Mouse (Mus musculus) embryo, embryonic 11 days (tissue): ENCODE measurements at regions not wholly inside any gene's neighbourhood (a gene's known extent, or its start where the extent isn't known, plus 50 kb on each side); places are given as distances from the start of the nearest gene placed in this dataset.

ENCODE experiments used
- DNase-seq: peaks from one replicate; pipeline ENCODE4 v3.0.0-alpha.2; 2015

DNA sequence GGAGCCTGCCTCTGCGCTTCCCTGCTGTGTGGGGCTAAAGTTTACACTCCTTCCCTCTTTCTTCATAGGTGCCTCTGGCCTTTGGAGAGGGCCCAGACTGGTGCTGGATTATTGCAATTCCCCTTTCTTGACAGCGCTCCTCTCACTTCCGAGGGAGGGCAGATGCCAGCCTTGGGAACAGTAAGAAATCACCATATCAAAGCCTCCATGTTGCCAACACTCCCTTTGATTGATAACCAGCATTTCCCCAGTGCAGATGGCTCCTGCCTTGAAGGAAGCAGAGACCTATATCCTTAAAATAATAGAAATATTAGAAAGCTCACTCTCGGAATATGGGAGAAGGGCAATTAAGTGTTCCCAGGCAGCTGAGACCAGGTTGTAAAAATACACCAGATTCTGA lies 63.1 kb upstream of the Cep295 start:
- peak; percentile 8 for DNase-seq

DNA sequence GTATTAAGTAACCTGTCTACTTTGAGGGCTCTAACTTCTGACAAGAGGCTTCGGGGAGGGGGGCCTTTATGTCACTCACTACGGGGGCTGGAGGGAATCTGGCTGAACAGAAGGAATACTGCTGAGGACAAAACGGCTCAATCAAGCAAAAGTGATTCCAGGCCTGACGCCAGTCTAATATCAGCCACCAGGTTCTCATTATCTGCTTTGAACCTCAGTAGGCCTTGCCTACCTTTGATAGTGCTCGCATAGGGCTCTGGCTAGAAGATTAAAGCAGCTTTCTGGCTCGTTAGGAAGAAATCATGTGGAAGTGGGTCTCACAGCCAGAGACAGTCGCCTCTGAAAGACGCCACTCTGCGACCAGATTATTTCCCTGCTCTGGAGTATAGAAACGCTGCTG lies 64.3 kb upstream of the Cep295 start:
- peak; percentile 37 for DNase-seq

DNA sequence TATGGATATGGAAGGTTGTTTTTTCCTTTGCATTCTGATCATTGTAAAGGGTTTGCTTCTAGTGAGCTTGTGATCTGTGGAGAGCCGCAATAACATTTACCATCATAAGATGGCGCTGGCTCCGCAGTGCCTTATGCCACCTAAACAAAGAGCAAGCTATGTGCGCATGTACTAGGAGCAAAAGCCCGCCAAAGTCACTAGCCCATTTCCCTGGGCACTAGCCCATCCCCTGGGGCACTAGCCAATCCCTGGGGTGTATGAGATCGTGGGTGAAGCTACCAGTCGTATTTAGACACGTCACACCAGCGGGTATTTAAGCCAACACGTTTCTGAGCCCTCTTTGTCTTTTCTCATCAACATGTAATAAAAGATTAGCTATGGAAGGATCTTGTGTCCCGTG lies 59.0 kb upstream of the Smco4 start:
- peak; percentile 17 for DNase-seq

DNA sequence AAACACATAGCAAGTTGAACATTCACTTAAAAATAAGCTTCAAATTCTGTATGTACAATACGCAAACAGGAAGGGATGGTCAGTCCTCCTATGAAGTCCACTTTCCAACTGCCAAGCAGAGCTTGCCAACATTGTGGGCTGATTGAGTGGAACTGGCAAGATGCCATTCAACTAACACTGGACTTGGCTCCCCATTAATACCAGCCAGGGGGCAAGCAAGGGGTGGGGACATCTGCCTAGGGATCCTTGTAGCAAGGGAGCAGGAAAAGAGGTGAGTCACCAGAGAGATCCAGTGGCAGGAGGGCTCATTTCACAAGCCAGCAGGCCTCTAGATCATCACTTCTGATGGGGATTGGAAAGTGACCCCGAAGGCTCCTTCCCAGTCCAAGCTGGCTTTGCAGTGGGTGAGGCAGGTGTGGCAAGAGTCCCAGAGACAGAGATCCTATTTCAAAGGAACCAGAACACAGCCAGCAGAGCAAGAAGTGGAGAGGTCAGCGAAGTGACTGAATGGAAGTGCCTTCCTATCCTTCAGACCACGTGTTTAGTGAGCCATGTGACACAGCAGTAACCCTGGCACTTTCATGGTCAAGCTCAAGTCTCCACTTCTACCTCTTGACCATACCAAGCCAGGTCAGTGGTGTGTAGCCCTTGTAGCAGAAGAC lies 53.8 kb upstream of the Smco4 start:
- no peak for DNase-seq

DNA sequence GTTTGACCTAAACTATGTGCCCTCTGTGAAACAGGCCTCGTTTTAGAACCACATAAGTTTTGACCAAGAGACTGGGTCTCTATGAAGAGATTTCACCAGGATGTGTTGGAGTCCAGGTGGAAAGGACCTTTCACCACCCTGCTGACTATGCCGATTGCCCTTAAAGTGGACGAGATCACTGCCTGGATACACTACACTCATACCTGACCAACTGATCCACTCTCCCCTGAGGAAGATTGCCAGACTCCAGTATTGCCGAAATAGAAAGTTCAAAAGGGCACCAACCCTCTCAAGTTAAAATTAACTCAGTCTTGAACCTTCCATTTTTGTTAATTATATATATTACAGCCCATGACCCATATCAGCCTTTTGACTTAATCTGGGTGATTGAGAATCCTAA lies 51.1 kb upstream of the Smco4 start:
- no peak for DNase-seq
